Mouse (Mus musculus) neural tube, embryonic 11.5 days (tissue): ENCODE measurements around the gene Lpcat3. TPM values are rescaled to one million over a fixed set of nuclear protein-coding genes. Genes with fewer than 3 reads are reported as not detected.

ENCODE experiments used
- ATAC-seq: fragments of 200-750 bp; cut with Nextera tagmentation; 2 replicates; pipeline ENCODE4 v1.8.0; 2017; ENCODE audit warnings: moderate number of reproducible peaks, mild to moderate bottlenecking, moderate TSS enrichment, moderate library complexity; ENCODE audit not compliant: insufficient read depth, low FRiP score, low TSS enrichment
- DNase-seq: peaks from one replicate; pipeline ENCODE4 v3.0.0-alpha.2; 2015; ENCODE audit warnings: low spot score
- H3K27ac ChIP-seq: fragments of 300-500 bp; sonication (generic); 2 replicates; pipeline ENCODE4 v1.5.1; 2014; ENCODE audit warnings: low read depth, mild to moderate bottlenecking, low read length
- H3K27me3 ChIP-seq: fragments of 300-500 bp; sonication (generic); 2 replicates; pipeline ENCODE4 v1.6.1; 2014; ENCODE audit warnings: mild to moderate bottlenecking, low read length, mixed read lengths; ENCODE audit not compliant: control insufficient read depth, insufficient read depth
- H3K36me3 ChIP-seq: fragments of 300-500 bp; sonication (generic); 2 replicates; pipeline ENCODE4 v1.6.1; 2014; ENCODE audit warnings: mild to moderate bottlenecking, low read length, moderate library complexity, mixed read lengths; ENCODE audit not compliant: control insufficient read depth, insufficient read depth
- H3K4me1 ChIP-seq: fragments of 300-500 bp; sonication (generic); 2 replicates; pipeline ENCODE4 v1.6.1; 2014; ENCODE audit warnings: low read length, mixed read lengths; ENCODE audit not compliant: control insufficient read depth, insufficient read depth
- H3K4me2 ChIP-seq: fragments of 300-500 bp; sonication (generic); 2 replicates; pipeline ENCODE4 v1.6.1; 2014; ENCODE audit warnings: low read depth, mild to moderate bottlenecking, moderate library complexity
- H3K4me3 ChIP-seq: fragments of 300-500 bp; sonication (generic); 2 replicates; pipeline ENCODE4 v1.5.1; 2014; ENCODE audit warnings: low read depth, low read length
- H3K9ac ChIP-seq: fragments of 300-500 bp; sonication (generic); 2 replicates; pipeline ENCODE4 v1.6.1; 2014; ENCODE audit warnings: mild to moderate bottlenecking, low read length
- H3K9me3 ChIP-seq: fragments of 300-500 bp; sonication (generic); 2 replicates; pipeline ENCODE4 v1.6.1; 2016; ENCODE audit warnings: low read length; ENCODE audit not compliant: control insufficient read depth
- whole genome bisulfite sequencing: fragments of 180-500 bp; shearing (Covaris S2); extraction: QIAGEN DNeasy Blood & Tissue Kit; methylation state at CpG from one replicate; pipeline ENCODE4 v1.1.7; 2014; 5-methylcytosine and 5-hydroxymethylcytosine counted together
- polyA plus RNA-seq: library from polyadenylated mRNA; unstranded; fragments of >200 nt; fragmentation: Nextera tagmentation; extraction: Ambion mirVana; gene quantifications from 2 replicates; pipeline ENCODE4 v1.2.1, GENCODE M21; 2014

Lpcat3 gene
- polyA plus RNA-seq, 1 experiment from 2014 or later, result 42.2 TPM

DNA sequence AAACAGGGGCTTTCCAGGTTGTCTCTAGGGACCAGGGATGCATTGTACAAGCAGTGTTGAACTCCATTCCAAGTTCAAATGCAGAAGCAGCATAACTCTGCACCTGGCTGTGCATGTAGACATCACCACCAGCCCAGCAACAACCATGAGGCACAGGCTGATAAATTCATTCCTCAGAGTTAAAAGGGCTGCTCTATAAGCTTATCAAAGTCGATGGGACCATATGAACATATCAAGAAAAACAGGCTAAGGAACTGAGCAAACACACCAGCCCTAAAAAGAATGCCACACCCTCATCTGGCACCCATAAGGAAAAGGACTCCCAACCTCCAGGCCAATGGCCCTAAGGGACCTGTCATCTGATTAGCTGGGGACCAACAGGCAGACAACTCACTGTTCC lies 16.4 kb upstream of the Lpcat3 start:
- Histone ChIP-seq H3K27ac (no peak overlapping the region), H3K4me1 (no peaks in the 10 kb centered on the region), H3K27me3 (no peaks in the 10 kb centered on the region), H3K9ac (no peak overlapping the region), H3K9me3 (no peaks in the 10 kb centered on the region), H3K4me2 (no peak overlapping the region), H3K36me3 (no peaks in the 10 kb centered on the region), H3K4me3 (no peak overlapping the region)
- WGBS, result 73% methylated on average over 1 of the region's 1 CpGs
- ATAC-seq, result no peak
- DNase-seq, result no peak

DNA sequence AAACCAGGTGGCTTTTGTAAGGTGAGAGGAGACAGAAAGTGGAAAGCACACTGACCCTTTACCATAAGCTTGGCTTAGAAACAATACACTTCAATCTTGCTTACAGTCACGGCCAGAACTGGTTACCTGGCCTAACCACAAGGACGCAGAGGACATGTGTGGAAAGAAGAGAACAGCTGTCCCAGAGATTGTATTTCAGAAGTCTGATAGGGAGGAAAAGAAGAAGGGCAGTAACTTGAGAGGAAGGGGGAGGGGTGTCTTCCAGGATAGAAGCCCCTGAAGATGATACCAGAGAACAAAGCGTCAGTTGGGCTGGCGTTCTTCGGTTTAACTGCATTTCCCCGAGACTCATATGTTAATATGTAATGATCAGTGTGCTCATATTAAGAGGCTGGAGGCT lies 6.9 kb upstream of the Lpcat3 start:
- Histone ChIP-seq H3K27me3 (no peaks in the 10 kb centered on the region), H3K4me1 (no peaks in the 10 kb centered on the region), H3K9me3 (no peaks in the 10 kb centered on the region), H3K4me3 (no peak overlapping the region), H3K4me2 (no peak overlapping the region), H3K9ac (no peak overlapping the region), H3K27ac (no peak overlapping the region), H3K36me3 (no peaks in the 10 kb centered on the region)
- DNase-seq, result no peak
- no peak for ATAC-seq
- 67% methylated on average over 6 of the region's 6 CpGs for WGBS

DNA sequence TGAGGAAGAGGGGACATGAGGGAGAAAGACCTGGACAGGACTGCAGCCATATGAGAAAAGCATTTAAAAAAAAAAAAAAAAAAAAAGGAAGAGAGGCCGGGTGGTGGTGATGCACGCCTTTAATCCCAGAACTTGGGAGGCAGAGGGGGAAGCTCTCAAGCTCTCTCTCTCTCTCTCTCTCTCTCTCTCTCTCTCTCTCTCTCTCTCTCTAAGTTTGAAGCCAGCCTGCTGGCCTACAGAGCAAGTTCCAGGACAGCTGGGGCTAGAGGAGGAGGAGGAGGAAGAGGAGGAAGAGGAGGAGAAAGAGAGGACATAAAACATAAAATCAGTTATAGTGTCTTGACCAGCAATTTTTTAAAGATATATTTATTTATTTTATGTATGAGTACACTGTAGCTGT lies 4.8 kb upstream of the Lpcat3 start:
- Histone ChIP-seq H3K36me3 (no peaks in the 10 kb centered on the region), H3K27ac (no peak overlapping the region), H3K9me3 (no peaks in the 10 kb centered on the region), H3K4me3 (no peak overlapping the region), H3K9ac (no peak overlapping the region), H3K4me2 (no peak overlapping the region), H3K27me3 (no peaks in the 10 kb centered on the region), H3K4me1 (no peaks in the 10 kb centered on the region)
- DNase-seq, result no peak
- WGBS, result 89% methylated on average over 2 of the region's 2 CpGs
- no peak for ATAC-seq

DNA sequence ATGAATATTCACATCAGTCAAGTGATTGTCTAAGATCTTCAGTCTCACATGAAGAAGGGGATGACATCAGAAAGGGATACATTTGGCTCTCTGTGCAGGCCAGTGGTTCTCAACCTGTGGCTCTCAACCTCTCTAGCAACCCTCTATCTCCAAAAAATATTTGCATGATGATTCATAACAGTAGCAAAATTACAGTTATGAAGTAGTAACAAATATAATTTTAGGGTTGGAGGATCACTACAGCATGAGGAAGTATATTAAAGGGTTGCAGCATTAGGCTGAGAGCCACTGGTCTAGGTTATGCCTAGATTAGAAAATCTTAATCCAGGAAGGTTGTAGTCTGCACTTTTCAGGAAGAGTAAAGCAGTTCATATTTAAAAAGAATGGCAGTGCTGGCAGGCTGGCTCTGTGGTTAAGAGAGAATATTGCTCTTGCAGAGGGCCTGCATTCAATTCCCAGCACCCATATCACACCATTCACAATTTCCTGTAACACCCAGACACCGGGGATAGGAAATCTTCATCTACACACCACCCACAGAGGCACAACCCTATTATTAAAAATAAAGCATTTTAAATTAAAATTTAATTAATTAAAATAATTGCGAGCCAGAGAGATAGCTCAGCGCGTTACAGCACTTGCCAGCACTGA lies 1.5 kb upstream of the Lpcat3 start:
- DNase-seq, result no peak
- ATAC-seq, result no peak
- 94% methylated on average over 4 of the region's 4 CpGs for WGBS
- H3K4me1 ChIP-seq, result no peaks in the 10 kb centered on the region; the same call in 1 of the 2 replicates
- no peak overlapping the region for H3K4me2 ChIP-seq
- H3K9ac ChIP-seq, result no peak overlapping the region
- no peak overlapping the region for H3K4me3 ChIP-seq
- no peaks in the 10 kb centered on the region for H3K9me3 ChIP-seq
- no peaks in the 10 kb centered on the region for H3K36me3 ChIP-seq
- H3K27me3 ChIP-seq, result no peaks in the 10 kb centered on the region
- no peak overlapping the region for H3K27ac ChIP-seq

DNA sequence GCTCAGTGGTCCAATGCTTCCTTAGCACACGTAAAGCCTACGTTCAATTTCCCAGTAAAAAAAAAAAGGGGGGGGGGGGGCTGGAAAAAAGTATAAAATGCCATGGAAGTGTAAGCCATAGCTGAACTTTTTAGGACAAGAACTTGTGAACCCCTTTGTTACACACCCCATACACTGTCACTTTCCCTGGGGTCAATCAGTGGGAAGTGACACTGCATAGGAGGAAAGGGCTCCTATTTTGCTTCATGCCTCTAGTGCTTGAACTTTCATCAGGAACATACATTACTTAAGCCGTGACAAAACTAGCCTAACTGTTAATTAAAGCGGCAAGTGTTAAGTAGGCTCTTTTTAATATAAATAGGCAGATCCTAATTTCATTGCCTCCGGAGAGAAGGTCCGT lies 832 bp upstream of the Lpcat3 start:
- Histone ChIP-seq H3K4me3 (peak overlapping the region; percentile 47), H3K36me3 (no peaks in the 10 kb centered on the region), H3K9ac (peak overlapping the region; percentile 58), H3K9me3 (no peaks in the 10 kb centered on the region), H3K4me1 (no peaks in the 10 kb centered on the region; the same call in 1 of the 2 replicates), H3K27ac (0 out of 2 replicates have a peak overlapping the region, but pooled peaks have one; percentile 53), H3K4me2 (peak overlapping the region; percentile 62), H3K27me3 (no peaks in the 10 kb centered on the region)
- no peak for ATAC-seq
- 33% methylated on average over 6 of the region's 6 CpGs for WGBS
- no peak for DNase-seq

DNA sequence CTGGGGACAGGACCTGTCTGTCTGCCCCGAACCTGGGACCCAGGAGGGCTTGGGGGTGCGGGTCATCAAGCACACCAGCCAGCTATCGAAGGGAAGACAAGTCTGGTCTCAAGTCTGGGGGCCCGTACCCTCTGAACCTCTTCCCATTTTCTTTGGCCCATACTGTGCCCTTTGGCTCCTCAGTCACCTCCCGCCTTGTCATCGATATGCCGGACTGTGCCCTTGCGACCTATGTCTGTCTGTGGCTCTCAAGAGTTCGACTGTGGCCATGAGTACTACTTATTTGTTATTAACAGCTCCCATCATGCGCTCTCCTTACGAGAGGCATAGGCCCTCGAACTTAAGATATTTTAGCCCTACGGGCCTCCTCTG lies 583 bp downstream of the Lpcat3 start:
- Histone ChIP-seq H3K27ac (no peak overlapping the region), H3K4me2 (peak overlapping the region; percentile 62), H3K9me3 (no peaks in the 10 kb centered on the region), H3K27me3 (no peaks in the 10 kb centered on the region), H3K4me3 (peak overlapping the region; percentile 47), H3K36me3 (no peaks in the 10 kb centered on the region), H3K9ac (peak overlapping the region; percentile 54), H3K4me1 (no peaks in the 10 kb centered on the region; the same call in 1 of the 2 replicates)
- 18% methylated on average over 13 of the region's 13 CpGs for WGBS
- ATAC-seq (no peak), DNase-seq (no peak)

DNA sequence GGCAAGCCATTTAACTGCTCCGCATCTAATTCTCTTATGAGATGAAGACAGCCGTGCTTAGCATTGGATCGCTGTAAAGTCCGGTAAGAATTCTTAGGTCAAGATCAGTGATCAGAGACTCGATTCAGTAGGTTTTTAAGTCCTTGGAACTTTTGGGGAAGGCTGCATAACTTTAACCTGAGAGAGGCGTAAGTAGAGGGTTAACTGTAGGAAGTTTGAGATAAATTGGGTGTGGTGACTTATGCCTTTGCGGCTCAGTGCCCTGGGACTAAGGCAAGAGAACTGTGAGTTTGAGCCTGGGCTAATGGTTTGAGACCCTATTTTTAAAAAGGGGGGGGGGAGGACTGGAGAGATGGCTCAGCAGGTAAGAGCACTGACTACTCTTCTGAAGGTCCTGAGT lies 1.4 kb downstream of the Lpcat3 start:
- no peak overlapping the region for H3K4me2 ChIP-seq

DNA sequence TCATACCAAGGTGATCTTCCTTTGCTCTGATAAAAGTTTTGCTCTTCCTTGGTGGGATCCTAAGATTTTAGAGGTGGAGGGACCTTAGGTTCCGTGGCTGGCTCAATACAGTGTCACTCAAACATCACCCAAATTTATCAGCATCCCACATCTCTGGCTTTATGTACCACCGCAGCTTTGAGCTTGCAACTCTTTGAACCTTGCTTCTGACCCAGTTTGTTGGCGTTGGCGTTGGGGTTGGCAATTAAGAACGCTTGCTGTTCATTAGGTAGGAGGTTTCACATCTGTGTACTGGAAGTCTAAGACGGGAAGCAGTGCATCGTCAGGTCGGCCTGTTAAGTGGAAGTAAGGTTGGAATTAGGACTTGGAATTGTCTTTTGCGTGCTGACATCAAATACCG lies 2.2 kb downstream of the Lpcat3 start:
- no peaks in the 10 kb centered on the region for H3K36me3 ChIP-seq
- H3K9ac ChIP-seq, result no peak overlapping the region
- no peak overlapping the region for H3K27ac ChIP-seq
- DNase-seq, result no peak
- no peak overlapping the region for H3K4me3 ChIP-seq
- ATAC-seq, result no peak
- no peaks in the 10 kb centered on the region for H3K9me3 ChIP-seq
- H3K27me3 ChIP-seq, result no peaks in the 10 kb centered on the region
- 93% methylated on average over 10 of the region's 10 CpGs for WGBS
- no peak overlapping the region for H3K4me2 ChIP-seq
- H3K4me1 ChIP-seq, result no peaks in the 10 kb centered on the region; the same call in 1 of the 2 replicates

More for the DNA sequence above, 1.4 kb downstream of the Lpcat3 start:
- DNase-seq, result no peak
- Histone ChIP-seq H3K9me3 (no peaks in the 10 kb centered on the region), H3K9ac (no peak overlapping the region), H3K36me3 (no peaks in the 10 kb centered on the region), H3K27ac (no peak overlapping the region), H3K27me3 (no peaks in the 10 kb centered on the region), H3K4me1 (no peaks in the 10 kb centered on the region; the same call in 1 of the 2 replicates), H3K4me3 (no peak overlapping the region)
- 93% methylated on average over 7 of the region's 7 CpGs for WGBS
- ATAC-seq, result no peak

DNA sequence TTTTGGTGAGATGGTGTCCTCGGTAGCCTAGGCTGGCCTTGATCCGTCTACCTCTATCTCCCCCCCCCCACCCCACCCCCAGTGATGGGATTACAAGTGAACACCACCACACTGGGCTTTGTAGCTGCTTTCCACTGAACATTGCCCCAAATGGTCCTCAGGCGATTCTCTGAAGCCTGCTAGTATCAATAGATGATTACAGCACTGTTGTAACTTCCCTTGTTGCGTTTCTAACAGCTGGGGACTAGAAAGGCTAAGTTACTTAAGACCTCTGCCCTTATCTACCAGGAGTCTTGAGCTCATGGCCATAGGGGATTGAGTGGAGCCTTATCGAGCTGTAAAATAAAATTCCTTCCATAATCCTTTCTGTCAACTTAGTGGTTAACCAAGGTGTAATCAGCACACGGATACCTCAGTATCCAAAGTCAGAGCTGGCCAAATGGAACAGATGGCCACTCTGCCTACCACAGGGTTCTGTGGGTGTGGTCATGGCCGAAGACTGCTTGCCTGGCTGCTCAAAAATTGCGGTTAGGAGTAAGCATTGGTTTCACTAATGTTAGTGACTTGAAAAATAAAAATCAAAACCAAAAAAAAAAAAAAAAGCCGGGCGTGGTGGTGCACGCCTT lies 6.5 kb downstream of the Lpcat3 start:
- H3K9ac ChIP-seq, result no peak overlapping the region
- no peaks in the 10 kb centered on the region for H3K27me3 ChIP-seq
- H3K36me3 ChIP-seq, result no peaks in the 10 kb centered on the region
- H3K27ac ChIP-seq, result no peak overlapping the region
- ATAC-seq (no peak), DNase-seq (no peak)
- no peaks in the 10 kb centered on the region for H3K9me3 ChIP-seq
- WGBS, result 80% methylated on average over 10 of the region's 11 CpGs
- H3K4me1 ChIP-seq, result no peaks in the 10 kb centered on the region; the same call in 1 of the 2 replicates
- no peak overlapping the region for H3K4me2 ChIP-seq
- no peak overlapping the region for H3K4me3 ChIP-seq
